In genomic region chr5:135715624-135716023, GRCm38 (mm10) we compare ENCODE assay signal across 10 mouse cellular contexts. TPM values are rescaled to one million over a fixed set of nuclear protein-coding genes. Genes with fewer than 3 reads are reported as not detected.
DNase-seq lines count a peak whose midpoint lies in the region; TF ChIP-seq lines count a peak whose summit lies in the region.
"Had no signal": no experiment of that assay in that cellular context is flagged by ENCODE, and none has a peak within 500 bp of the region (broad histone marks: within the 10 kb centered on the region; RNA-seq: fewer than 3 reads in every experiment).

No protein-coding gene starts in this region.

- H3K27me3 ChIP-seq in cerebellum, adult 2 months (ENCODE audit: control insufficient read depth, insufficient read depth, low read length) = no peaks in the 10 kb centered on the region
- H3K27me3 ChIP-seq: kidney, embryonic 15.5 days; lung, embryonic 15.5 days had no signal

- H3K4me3 ChIP-seq in layer of hippocampus, adult 2 months = no peak overlapping the region
- no peak overlapping the region for H3K4me3 ChIP-seq in cortical plate, adult 2 months (ENCODE audit: insufficient read depth, low read length)
- no peak overlapping the region for H3K4me3 ChIP-seq in cerebellum, adult 2 months (replicated peaks; ENCODE audit: insufficient read depth, low read depth, low read length)
- H3K4me3 ChIP-seq: kidney, embryonic 15.5 days; lung, embryonic 15.5 days had no signal

- 48% methylated on average over 10 of the region's 10 CpGs for WGBS in cerebellum, adult 2 months

- peaks cover 8% of the 10 kb centered on the region for H3K4me1 ChIP-seq in cortical plate, adult 2 months (ENCODE audit: control insufficient read depth, insufficient read depth, low read length)
- peaks cover 21% of the 10 kb centered on the region for H3K4me1 ChIP-seq in cerebellum, adult 2 months (ENCODE audit: control insufficient read depth, insufficient read depth, low read length)

- TF ChIP-seq POLR2A in cortical plate, adult 2 months (IDR thresholded peaks at IDR 0.05; ENCODE audit: extremely low read depth, insufficient read depth, low read length) = no peak
- no peak for TF ChIP-seq POLR2A in cerebellum, adult 2 months (IDR thresholded peaks at IDR 0.05; ENCODE audit: borderline replicate concordance, insufficient read depth, low read length)

- peak; percentile 69 for TF ChIP-seq CTCF in layer of hippocampus, adult 2 months (conservative IDR thresholded peaks at IDR 0.05)
- peak; percentile 28; the same call in 1 of the 2 replicates for TF ChIP-seq CTCF in cortical plate, adult 2 months (IDR thresholded peaks at IDR 0.05; ENCODE audit: extremely low read depth, insufficient read depth, low read length)
- no peak; the same call in 1 of the 2 replicates for TF ChIP-seq CTCF in cerebellum, adult 2 months (IDR thresholded peaks at IDR 0.05; ENCODE audit: borderline replicate concordance, insufficient read depth, low read depth, low read length)

- peak; percentile 90 for DNase-seq in heart, adult 11 months
- no peak for DNase-seq in heart, postnatal 14 days
- no peak for DNase-seq in layer of hippocampus, adult 2 months (ENCODE audit: low spot score in 2 of 2)
- no peak for DNase-seq in layer of hippocampus, postnatal 25 days (ENCODE audit: extremely low spot score in 1 of 2, low spot score in 1 of 2)
- peak; percentile 38 for DNase-seq in 416B (ENCODE audit: low read depth)
- DNase-seq in cerebellum, adult 2 months = no peak
- DNase-seq in ovary, postnatal 14 days (ENCODE audit: low spot score) = no peak

- no peak overlapping the region for H3K27ac ChIP-seq in layer of hippocampus, adult 2 months
- no peak overlapping the region for H3K27ac ChIP-seq in cortical plate, adult 2 months (ENCODE audit: insufficient read depth, low read length)
- H3K27ac ChIP-seq in cerebellum, adult 2 months (ENCODE audit: insufficient read depth, low read length) = no peak overlapping the region
- H3K27ac ChIP-seq: kidney, embryonic 15.5 days; lung, embryonic 15.5 days had no signal

- intact Hi-C loops in heart, postnatal 14 days (cut with DNase I) = no loop called here

RNA-seq across cellular contexts. Expression of gene Tmem120a, which starts 28.6 kb away (rescaled TPM):
- total RNA-seq in heart, postnatal 14 days (2021) = 10 to 100 TPM in 1 of 2 experiments, 1 to 10 TPM in 1; 10.0 to 10.3 TPM
- 10 to 100 TPM; 16.9 to 19.8 TPM for total RNA-seq in layer of hippocampus, adult 2 months (2021)
- 10 to 100 TPM; 16.3 to 20.4 TPM for total RNA-seq in layer of hippocampus, postnatal 25 days (2021)
- polyA plus RNA-seq in cortical plate, adult 2 months (2012; rRNA removed) = 14.4 and 15.4 TPM in 2 replicates
- 14.8 and 15.6 TPM in 2 replicates for polyA plus RNA-seq in cerebellum, adult 2 months (2012; rRNA removed)

RNA-seq across cellular contexts. Expression of gene Por, which starts 45.8 kb away (rescaled TPM):
- total RNA-seq in heart, postnatal 14 days (2021) = 10 to 100 TPM; 56.2 to 57.7 TPM
- 100 to 1,000 TPM; 103 to 112 TPM for total RNA-seq in layer of hippocampus, adult 2 months (2021)
- 100 to 1,000 TPM in 1 of 2 experiments, 10 to 100 TPM in 1; 100.0 to 102 TPM for total RNA-seq in layer of hippocampus, postnatal 25 days (2021)
- polyA plus RNA-seq in cortical plate, adult 2 months (2012; rRNA removed) = 92.8 and 98.0 TPM in 2 replicates
- polyA plus RNA-seq in cerebellum, adult 2 months (2012; rRNA removed) = 86.2 and 98.1 TPM in 2 replicates

Comparison
In these comparisons a context has a peak if more than half of its experiments do, and no peak if none do; other contexts are left out.
1. DNase-seq: peak in heart, adult 11 months (single experiment) and 416B (single experiment); none in heart, postnatal 14 days (0 of 2), layer of hippocampus, adult 2 months (0 of 2), layer of hippocampus, postnatal 25 days (0 of 2), cerebellum, adult 2 months (0 of 2) and ovary, postnatal 14 days (single experiment).